Mouse (Mus musculus): ENCODE data around the gene Prune2. TPM values are rescaled to one million over a fixed set of nuclear protein-coding genes. Genes with fewer than 3 reads are reported as not detected.
A peak's percentile ranks its signal among the peaks of the same experiment; 100 is the strongest.

Prune2 gene
- polyA plus RNA-seq, 1 experiment from 2014 or later = 1.7 TPM

DNA sequence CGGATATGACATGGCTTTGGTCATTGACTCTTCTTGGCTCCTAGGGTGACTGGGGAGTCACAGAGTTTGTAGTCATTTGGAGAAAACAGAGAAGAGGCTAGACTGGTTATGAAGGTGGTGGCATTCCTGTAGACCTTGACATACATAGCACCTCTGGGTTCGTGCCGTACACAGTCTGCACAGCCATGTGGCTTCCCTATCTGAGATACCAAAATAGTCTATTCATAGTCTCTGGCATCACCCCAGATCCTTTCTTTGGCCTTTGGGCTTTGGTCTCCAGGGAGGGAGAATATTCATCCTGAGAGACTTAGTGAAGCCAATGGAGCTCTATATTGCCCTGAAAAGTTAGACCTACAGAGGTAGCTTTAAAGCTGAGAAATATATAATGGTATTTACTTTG, 5.1 kb downstream of the Prune2 start:
- Histone ChIP-seq H3K27me3 (ENCODE audit: insufficient read depth, poor library complexity, severe bottlenecking) (peaks cover 18% of the 10 kb centered on the region), H3K4me1 (replicated peaks) (peaks cover 8% of the 10 kb centered on the region), H3K36me3 (no peaks in the 10 kb centered on the region), H3K4me3 (no peak overlapping the region), H3K9me3 (no peaks in the 10 kb centered on the region), H3K27ac (no peak overlapping the region)
- 92% methylated on average over 3 of the region's 3 CpGs for WGBS
- DNase-seq (ENCODE audit: low spot score) = no peak

DNA sequence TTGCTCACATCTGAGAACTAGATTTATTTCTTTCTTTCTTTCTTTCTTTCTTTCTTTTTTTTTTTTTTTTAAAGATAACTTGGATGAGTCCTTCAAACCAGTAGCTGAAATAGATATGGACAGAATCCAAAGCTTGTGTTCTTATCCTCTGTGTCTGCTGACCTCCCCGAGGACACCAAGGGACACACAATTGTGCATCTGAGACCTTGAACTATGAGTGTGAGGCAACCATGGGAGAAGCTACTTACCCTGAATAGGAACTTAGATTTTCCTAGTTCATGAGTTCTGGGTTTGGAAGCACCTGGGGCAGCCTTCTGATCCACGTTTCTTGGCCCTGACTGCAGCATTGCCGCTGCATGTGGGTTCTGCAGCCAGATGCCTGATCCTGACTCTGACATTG, 7.3 kb downstream of the Prune2 start:
- DNase-seq (ENCODE audit: low spot score) = no peak
- Histone ChIP-seq H3K9me3 (no peaks in the 10 kb centered on the region), H3K4me3 (no peak overlapping the region), H3K27ac (no peak overlapping the region), H3K36me3 (no peaks in the 10 kb centered on the region), H3K4me1 (replicated peaks) (no peaks in the 10 kb centered on the region), H3K27me3 (ENCODE audit: insufficient read depth, poor library complexity, severe bottlenecking) (0 out of 2 replicates have a peak, but pooled peaks cover 4% of the 10 kb centered on the region)
- 83% methylated on average over 3 of the region's 3 CpGs for WGBS

DNA sequence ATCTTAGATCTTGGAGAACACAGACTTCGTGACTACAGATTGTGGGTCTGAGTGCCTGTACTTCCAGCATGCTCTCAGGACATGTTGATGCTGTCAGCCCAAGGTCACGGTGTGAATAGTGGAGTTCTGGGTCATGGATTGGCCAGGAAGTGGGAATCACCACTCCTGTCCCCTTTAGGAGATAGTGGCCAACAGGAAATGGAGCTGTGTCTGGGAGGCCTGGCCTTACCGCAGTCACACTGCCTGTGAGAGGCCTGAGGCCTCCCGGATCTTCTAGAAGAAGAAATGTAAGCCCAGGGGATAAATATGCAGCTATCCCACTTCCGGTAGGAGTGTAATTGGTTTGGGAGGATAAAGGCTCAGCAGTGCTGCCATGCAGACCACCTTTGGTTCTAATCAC, 12.8 kb downstream of the Prune2 start:
- H3K4me3 ChIP-seq = no peak overlapping the region
- 89% methylated on average over 5 of the region's 5 CpGs for WGBS
- H3K27me3 ChIP-seq (ENCODE audit: insufficient read depth, poor library complexity, severe bottlenecking) = no peaks in the 10 kb centered on the region
- no peaks in the 10 kb centered on the region for H3K36me3 ChIP-seq
- H3K9me3 ChIP-seq = no peaks in the 10 kb centered on the region
- no peak overlapping the region for H3K27ac ChIP-seq
- no peak for DNase-seq (ENCODE audit: low spot score)
- no peaks in the 10 kb centered on the region for H3K4me1 ChIP-seq (replicated peaks)

DNA sequence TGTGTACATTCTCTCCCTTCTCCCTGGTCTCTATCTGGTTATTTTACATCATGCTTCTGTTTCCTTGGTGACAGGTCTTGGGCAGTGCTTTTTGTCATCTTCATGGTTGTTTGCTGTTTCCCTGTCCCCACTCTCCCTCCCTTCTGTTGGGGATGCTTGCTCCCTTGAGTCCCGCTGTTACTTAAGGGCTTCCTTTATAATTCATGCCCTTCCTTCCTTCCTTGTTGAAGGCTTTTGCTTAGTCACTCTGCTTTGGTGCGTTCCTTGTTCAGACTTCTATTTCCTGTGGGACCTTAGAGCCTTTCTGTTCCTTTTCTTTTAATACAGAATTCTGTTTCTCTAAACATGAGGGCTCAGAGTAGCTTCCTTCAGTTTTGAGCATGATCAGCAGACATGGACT, 14.7 kb downstream of the Prune2 start:
- no peak for DNase-seq (ENCODE audit: low spot score)
- H3K4me3 ChIP-seq = no peak overlapping the region
- H3K27me3 ChIP-seq (ENCODE audit: insufficient read depth, poor library complexity, severe bottlenecking) = no peaks in the 10 kb centered on the region
- no peaks in the 10 kb centered on the region for H3K4me1 ChIP-seq (replicated peaks)
- no peak overlapping the region for H3K27ac ChIP-seq
- WGBS = 61% methylated on average over 2 of the region's 2 CpGs
- no peaks in the 10 kb centered on the region for H3K9me3 ChIP-seq
- no peaks in the 10 kb centered on the region for H3K36me3 ChIP-seq

DNA sequence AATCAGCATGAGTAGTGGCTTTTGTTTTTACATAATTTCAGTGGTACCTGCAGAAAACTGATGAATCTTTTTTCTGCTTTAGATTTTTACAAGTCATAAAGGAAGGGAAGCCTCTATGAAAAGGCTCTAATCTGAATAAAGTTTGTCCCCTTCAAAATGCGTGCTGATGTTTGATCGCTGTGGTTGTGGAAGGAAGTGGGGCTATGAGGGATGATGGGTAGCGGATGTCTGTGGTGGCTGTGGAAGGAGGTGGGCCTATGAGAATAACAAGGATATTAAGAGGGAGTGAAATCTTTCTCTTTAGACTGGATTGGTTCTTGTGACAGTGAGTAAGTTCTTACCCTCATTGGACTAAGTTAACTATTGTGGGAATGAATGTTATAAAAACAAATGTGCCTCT, 23.0 kb downstream of the Prune2 start:
- no peaks in the 10 kb centered on the region for H3K36me3 ChIP-seq
- DNase-seq (ENCODE audit: low spot score) = no peak
- no peaks in the 10 kb centered on the region for H3K27me3 ChIP-seq (ENCODE audit: insufficient read depth, poor library complexity, severe bottlenecking)
- H3K27ac ChIP-seq = no peak overlapping the region
- WGBS = 88% methylated on average over 3 of the region's 3 CpGs
- no peaks in the 10 kb centered on the region for H3K4me1 ChIP-seq (replicated peaks)
- H3K4me3 ChIP-seq = no peak overlapping the region
- H3K9me3 ChIP-seq = no peaks in the 10 kb centered on the region

DNA sequence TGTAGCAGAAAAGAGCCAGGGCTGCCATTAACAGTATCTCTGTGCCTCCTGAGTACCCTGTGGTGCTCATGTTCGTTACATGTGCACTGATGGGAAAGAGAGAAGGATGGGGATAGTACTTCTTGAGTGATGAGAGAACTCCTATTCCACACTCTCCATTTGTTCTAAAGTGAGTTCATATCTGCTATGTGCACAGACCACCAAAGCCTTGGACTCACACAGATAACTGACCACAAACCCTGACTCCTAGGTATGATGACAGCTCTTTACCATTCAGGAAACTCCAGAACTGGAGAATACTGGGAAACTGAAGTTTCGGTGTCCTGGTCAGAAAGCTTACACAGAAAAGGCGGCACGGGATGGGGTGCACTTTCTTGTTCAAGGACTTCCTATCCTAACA, 25.8 kb downstream of the Prune2 start:
- 90% methylated on average over 4 of the region's 4 CpGs for WGBS
- H3K36me3 ChIP-seq = no peaks in the 10 kb centered on the region
- H3K27ac ChIP-seq = no peak overlapping the region
- H3K9me3 ChIP-seq = no peaks in the 10 kb centered on the region
- no peaks in the 10 kb centered on the region for H3K4me1 ChIP-seq (replicated peaks)
- H3K4me3 ChIP-seq = no peak overlapping the region
- no peak for DNase-seq (ENCODE audit: low spot score)
- H3K27me3 ChIP-seq (ENCODE audit: insufficient read depth, poor library complexity, severe bottlenecking) = no peaks in the 10 kb centered on the region

DNA sequence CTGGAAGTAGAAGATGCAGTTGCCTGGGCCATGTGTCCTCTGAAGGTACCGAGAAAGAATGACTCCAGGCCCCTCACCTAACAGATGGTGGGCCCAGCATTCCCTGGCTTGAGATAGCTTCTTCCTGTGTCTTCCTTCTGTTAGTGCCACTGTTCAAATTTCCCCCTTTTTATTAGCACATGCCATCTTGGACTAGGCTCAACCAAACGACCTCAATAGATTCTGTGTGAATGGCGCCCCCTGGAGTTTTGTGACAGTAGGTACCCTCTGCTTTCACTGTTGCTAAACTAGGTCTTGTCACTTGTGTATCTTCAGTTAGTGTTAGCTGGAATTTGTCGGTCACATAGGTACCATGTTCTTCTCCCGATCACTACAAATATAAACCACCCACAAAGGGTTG, 29.0 kb downstream of the Prune2 start:
- no peaks in the 10 kb centered on the region for H3K27me3 ChIP-seq (ENCODE audit: insufficient read depth, poor library complexity, severe bottlenecking)
- 51% methylated on average over 5 of the region's 5 CpGs for WGBS

DNA sequence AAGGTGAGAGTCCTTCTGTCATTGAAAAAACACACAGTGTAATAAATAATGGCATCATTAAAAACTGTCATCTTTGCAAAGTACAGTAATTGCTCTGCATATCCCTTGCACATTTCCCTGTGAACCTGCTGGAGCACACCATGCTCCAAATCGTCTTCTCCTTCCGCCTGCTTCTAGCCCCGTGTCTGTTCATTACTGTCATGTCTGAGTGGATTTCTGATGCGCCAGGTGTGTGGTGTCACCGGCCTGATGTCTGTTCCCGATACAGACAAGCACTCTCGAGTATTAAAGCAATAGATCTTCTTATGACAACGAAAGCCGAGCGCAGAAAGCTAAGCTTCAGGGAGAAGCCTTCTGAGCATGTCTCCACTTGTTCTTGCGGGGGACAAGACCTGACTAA, 32.1 kb downstream of the Prune2 start:
- Histone ChIP-seq H3K4me1 (replicated peaks) (no peaks in the 10 kb centered on the region), H3K27me3 (ENCODE audit: insufficient read depth, poor library complexity, severe bottlenecking) (no peaks in the 10 kb centered on the region), H3K36me3 (no peaks in the 10 kb centered on the region), H3K9me3 (no peaks in the 10 kb centered on the region), H3K27ac (no peak overlapping the region), H3K4me3 (no peak overlapping the region)
- no peak for DNase-seq (ENCODE audit: low spot score)
- 88% methylated on average over 11 of the region's 11 CpGs for WGBS

More for the DNA sequence above, 29.0 kb downstream of the Prune2 start:
- peak; percentile 20 for DNase-seq (ENCODE audit: low spot score)
- H3K36me3 ChIP-seq = no peaks in the 10 kb centered on the region
- no peak overlapping the region for H3K4me3 ChIP-seq
- H3K9me3 ChIP-seq = no peaks in the 10 kb centered on the region
- H3K4me1 ChIP-seq (replicated peaks) = no peaks in the 10 kb centered on the region
- H3K27ac ChIP-seq = no peak overlapping the region

DNA sequence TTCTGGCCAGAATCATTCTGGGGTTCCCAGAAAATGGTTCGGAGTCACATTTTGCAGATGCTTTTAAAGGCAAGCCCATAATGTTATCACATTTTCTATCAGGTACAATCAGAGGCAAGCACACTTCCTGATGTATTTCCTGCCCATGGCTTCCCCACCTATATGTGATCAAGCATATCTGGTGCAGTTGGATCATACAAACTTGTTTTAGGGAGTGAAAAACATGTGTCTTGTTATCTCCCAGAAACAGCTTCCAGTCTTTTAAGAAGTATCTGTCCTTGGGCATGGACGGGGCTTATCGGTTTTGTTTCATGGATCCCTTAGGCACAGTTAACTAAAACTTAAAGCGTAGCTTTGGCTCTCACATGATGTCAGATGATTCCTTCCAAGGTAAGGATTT, 36.2 kb downstream of the Prune2 start:
- WGBS = 93% methylated on average over 4 of the region's 4 CpGs
- Histone ChIP-seq H3K36me3 (no peaks in the 10 kb centered on the region), H3K27me3 (ENCODE audit: insufficient read depth, poor library complexity, severe bottlenecking) (no peaks in the 10 kb centered on the region), H3K9me3 (no peaks in the 10 kb centered on the region), H3K4me3 (no peak overlapping the region), H3K27ac (no peak overlapping the region), H3K4me1 (replicated peaks) (no peaks in the 10 kb centered on the region)
- no peak for DNase-seq (ENCODE audit: low spot score)

DNA sequence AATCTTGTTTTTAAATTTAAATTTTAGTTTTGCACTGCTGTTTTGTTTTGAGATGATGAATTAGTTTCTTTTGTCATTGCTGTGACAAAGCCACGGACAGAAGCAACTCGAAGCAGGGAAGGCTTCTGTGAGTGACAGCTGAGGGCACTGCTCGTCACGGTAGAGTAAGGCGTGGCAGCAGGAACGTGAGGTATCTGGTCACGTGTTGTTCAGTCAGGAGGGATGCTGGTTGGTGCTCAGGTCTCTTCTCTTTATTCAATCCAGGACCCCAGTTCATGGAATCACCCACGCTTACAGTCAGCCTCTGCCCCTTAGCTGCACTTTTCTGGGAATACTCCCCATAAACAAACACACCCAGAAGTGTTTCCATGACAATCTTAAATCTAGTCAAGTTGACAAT, 38.3 kb downstream of the Prune2 start:
- WGBS = 68% methylated on average over 8 of the region's 8 CpGs
- H3K27ac ChIP-seq = no peak overlapping the region
- no peak overlapping the region for H3K4me3 ChIP-seq
- no peaks in the 10 kb centered on the region for H3K4me1 ChIP-seq (replicated peaks)
- no peak for DNase-seq (ENCODE audit: low spot score)
- H3K9me3 ChIP-seq = no peaks in the 10 kb centered on the region
- H3K27me3 ChIP-seq (ENCODE audit: insufficient read depth, poor library complexity, severe bottlenecking) = no peaks in the 10 kb centered on the region
- H3K36me3 ChIP-seq = no peaks in the 10 kb centered on the region

DNA sequence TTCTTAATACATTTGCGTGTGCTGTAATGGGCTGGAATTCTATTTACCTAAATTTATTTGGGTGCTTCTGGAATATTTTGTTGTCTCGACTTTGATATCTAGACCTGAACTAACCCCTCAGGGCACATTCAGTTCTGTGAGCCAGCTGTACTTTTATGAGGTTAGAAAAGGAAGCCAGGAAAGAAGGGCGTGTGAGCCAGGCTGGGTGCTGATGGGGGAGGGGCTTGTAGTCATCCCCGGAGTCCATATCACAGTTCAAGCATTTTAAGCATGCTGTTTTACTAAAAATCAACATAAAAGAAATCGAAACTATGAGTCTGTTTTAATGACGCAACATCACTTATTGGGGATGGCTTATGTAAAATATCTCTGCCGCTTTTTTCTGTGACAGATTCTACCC, 42.0 kb downstream of the Prune2 start:
- no peak overlapping the region for H3K27ac ChIP-seq
- no peaks in the 10 kb centered on the region for H3K36me3 ChIP-seq
- DNase-seq (ENCODE audit: low spot score) = no peak
- no peak overlapping the region for H3K4me3 ChIP-seq
- WGBS = 90% methylated on average over 7 of the region's 7 CpGs
- H3K27me3 ChIP-seq (ENCODE audit: insufficient read depth, poor library complexity, severe bottlenecking) = no peaks in the 10 kb centered on the region
- H3K4me1 ChIP-seq (replicated peaks) = no peaks in the 10 kb centered on the region
- H3K9me3 ChIP-seq = no peaks in the 10 kb centered on the region

DNA sequence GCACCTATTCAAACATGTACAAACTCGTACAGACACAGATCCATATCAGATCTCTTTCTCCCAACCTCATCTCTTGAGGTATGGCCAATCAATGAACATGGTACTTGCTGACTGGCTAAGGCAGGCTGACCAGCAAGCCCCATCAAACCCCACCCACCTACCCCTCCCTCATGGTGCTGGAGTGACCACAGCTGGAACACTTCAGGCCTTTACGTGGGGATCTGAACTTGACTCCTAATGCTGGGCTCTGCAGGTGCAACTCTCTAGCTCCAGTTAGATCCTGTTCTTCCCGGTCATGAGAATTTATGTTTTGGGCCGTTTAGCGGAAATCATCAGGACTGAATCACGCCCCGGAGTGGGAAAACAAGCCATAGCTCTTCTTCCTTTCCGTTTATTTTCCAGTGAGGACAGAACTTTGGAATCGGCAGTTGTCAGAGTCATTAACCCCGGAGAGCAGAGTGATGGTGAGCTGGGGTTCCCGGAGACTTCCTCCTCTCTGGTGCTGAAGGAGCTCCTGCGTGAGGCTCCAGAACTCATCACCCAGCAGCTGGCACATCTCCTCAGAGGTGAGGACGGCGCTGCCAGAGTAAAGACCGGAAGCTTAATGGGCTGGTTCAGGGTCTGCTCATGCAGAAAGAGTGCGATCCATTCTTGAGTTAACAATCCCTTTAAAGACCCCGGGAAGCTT, 50.4 kb downstream of the Prune2 start:
- no peak overlapping the region for H3K4me3 ChIP-seq
- H3K27me3 ChIP-seq (ENCODE audit: insufficient read depth, poor library complexity, severe bottlenecking) = no peaks in the 10 kb centered on the region
- DNase-seq (ENCODE audit: low spot score) = no peak
- H3K36me3 ChIP-seq = no peaks in the 10 kb centered on the region
- WGBS = 86% methylated on average over 17 of the region's 17 CpGs
- H3K27ac ChIP-seq = no peak overlapping the region
- no peaks in the 10 kb centered on the region for H3K9me3 ChIP-seq
- H3K4me1 ChIP-seq (replicated peaks) = peaks cover 4% of the 10 kb centered on the region; the same call in 1 of the 2 replicates

DNA sequence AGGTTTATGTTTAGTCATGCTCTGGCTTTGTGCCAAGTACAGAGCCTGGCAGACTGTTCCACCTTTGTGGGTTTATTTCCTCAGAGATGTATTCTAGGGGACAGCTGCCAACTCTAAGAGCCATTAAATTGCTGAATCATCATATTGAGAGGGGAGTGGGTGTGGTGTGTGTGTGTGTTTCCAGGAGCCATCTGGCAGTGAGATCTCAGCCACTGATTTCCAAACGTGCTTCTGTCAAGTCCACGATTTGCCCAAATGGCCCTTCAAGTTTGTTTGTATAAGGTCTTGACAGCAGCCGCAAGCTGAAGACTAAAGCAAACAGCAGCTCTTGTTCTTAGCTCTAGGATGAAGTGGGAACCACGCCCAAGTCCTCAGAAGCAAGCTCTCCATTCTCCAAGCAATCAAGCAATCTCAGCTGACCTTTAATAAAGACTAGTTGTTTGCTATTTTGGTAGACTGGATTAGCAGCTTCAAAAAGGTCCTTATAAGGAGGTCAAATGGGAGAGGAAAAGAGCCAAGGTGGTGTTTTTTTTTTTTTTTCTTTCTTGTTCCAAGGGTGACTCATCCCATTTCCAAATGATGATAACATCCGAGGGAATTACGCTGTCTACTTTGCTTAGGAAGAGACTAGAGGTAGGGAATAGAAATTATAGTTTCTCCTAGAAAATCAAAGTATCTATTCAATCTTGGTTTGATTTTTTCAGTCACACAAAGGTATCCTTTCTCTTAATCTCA, 55.5 kb downstream of the Prune2 start:
- Histone ChIP-seq H3K9me3 (no peaks in the 10 kb centered on the region), H3K4me3 (no peak overlapping the region), H3K4me1 (replicated peaks) (peaks cover 4% of the 10 kb centered on the region; the same call in 1 of the 2 replicates), H3K27ac (no peak overlapping the region), H3K36me3 (no peaks in the 10 kb centered on the region), H3K27me3 (ENCODE audit: insufficient read depth, poor library complexity, severe bottlenecking) (no peaks in the 10 kb centered on the region)
- DNase-seq (ENCODE audit: low spot score) = no peak
- 65% methylated on average over 6 of the region's 6 CpGs for WGBS
